Comparison of ENCODE assay signal across 15 mouse cellular contexts in genomic region chr12:29755872-29756265, GRCm38 (mm10).
DNase-seq lines count a peak whose midpoint lies in the region; ATAC-seq and TF ChIP-seq lines count a peak whose summit lies in the region.
"Had no signal": no experiment of that assay in that cellular context is flagged by ENCODE, and none has a peak within 500 bp of the region (broad histone marks: within the 10 kb centered on the region; RNA-seq: fewer than 3 reads in every experiment).

No protein-coding gene starts in this region.

- TF ChIP-seq CTCF in gastrocnemius, adult 2 months (IDR thresholded peaks at IDR 0.05), result no peak

- intact Hi-C loops in gastrocnemius, adult 2 months (cut with DNase I), result no loop called here

- no peak overlapping the region for H3K27ac ChIP-seq in gastrocnemius, adult 2 months
- H3K27ac ChIP-seq: heart, embryonic 15.5 days; hindbrain, embryonic 14.5 days; limb, embryonic 10.5 days; liver, embryonic 15.5 days had no signal

- H3K4me3 ChIP-seq in gastrocnemius, adult 2 months, result no peak overlapping the region
- H3K4me3 ChIP-seq: heart, embryonic 15.5 days; limb, embryonic 10.5 days; liver, embryonic 15.5 days had no signal

- peak; percentile 67 for DNase-seq in gastrocnemius, adult 2 months
- no peak for DNase-seq in gastrocnemius, postnatal 4 days (ENCODE audit: low spot score in 2 of 2)
- peak; percentile 60 for DNase-seq in right cerebral cortex, adult 18-20 months
- DNase-seq in right cerebral cortex, postnatal 25 days, result no peak
- peak; percentile 49 to 57 for DNase-seq in frontal cortex, postnatal 36 days (ENCODE audit: low spot score in 2 of 2)
- peak; percentile 17 for DNase-seq in skeletal muscle tissue, adult 2 months (ENCODE audit: low read depth, low spot score)
- no peak for DNase-seq in layer of hippocampus, adult 9-10 months (ENCODE audit: low spot score)
- DNase-seq: kidney, adult 18-20 months; kidney, postnatal 4 days; thymus, adult 18-20 months had no signal

- no peak for ATAC-seq in granulocyte monocyte progenitor cell, adult 5-6 weeks (replicated peaks; ENCODE audit: poor library complexity, severe bottlenecking)

Comparison
In these comparisons a context has a peak if more than half of its experiments do, and no peak if none do; other contexts are left out.
1. DNase-seq: peak in gastrocnemius, adult 2 months (single experiment), right cerebral cortex, adult 18-20 months (single experiment), frontal cortex, postnatal 36 days (2 of 2) and skeletal muscle tissue, adult 2 months (single experiment); none in gastrocnemius, postnatal 4 days (0 of 2), right cerebral cortex, postnatal 25 days (single experiment) and layer of hippocampus, adult 9-10 months (single experiment).